Mouse (Mus musculus) cortical plate, adult 2 months (tissue): ENCODE data around the gene Pdrg1.

Experiments
- CTCF ChIP-seq: fragments of 200-500 bp; IDR thresholded peaks from 2 replicates; pipeline ENCODE4 v1.5.1; 2011; ENCODE audit warnings: mild to moderate bottlenecking, control low read depth, low read length; ENCODE audit not compliant: insufficient read depth; ENCODE audit errors: extremely low read depth
- POLR2A ChIP-seq: fragments of 200-500 bp; IDR thresholded peaks from 2 replicates; pipeline ENCODE4 v1.6.1; 2011; ENCODE audit warnings: mild to moderate bottlenecking, low read length, control low read depth; ENCODE audit not compliant: insufficient read depth; ENCODE audit errors: extremely low read depth

- TF ChIP-seq CTCF (no peak), POLR2A (no peak)
Measured at GRCm38 (mm10) chr2:152997046-152997445, 18.2 kb downstream of the Pdrg1 start.
